Mouse (Mus musculus): ENCODE measurements at regions not wholly inside any gene's neighbourhood (a gene's known extent, or its start where the extent isn't known, plus 50 kb on each side); places are given as distances from the start of the nearest gene placed in this dataset.

DNA sequence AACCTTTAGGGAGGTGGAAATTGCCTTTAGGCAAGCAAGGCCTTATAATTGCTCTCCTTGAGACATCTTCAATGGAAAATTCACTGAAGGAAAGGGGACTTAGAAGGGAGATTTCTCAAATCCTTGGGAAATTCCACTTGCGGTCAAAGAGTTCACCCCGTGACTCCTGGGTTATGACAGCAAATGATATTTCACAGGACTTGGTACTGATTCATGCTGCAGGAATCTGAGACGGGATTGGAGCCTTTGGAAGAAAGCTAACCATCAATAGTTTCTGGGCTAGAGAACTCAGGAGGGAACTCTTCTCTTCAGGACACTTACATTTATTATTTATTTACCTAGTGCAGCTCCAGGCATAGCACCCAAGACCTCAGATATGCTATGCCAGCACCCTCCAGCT lies 52.8 kb upstream of the Cxcl5 start:
- peak; percentile 45 for DNase-seq (ENCODE audit: low spot score)

GRCm38 (mm10) chr5:90703653-90704052 lies 55.5 kb upstream of the Cxcl5 start:
- DNase-seq (ENCODE audit: low spot score) = no peak

- no peak for DNase-seq (ENCODE audit: low spot score)
Measured at GRCm38 (mm10) chr5:90700178-90700577, 59.0 kb upstream of the Cxcl5 start.

DNA sequence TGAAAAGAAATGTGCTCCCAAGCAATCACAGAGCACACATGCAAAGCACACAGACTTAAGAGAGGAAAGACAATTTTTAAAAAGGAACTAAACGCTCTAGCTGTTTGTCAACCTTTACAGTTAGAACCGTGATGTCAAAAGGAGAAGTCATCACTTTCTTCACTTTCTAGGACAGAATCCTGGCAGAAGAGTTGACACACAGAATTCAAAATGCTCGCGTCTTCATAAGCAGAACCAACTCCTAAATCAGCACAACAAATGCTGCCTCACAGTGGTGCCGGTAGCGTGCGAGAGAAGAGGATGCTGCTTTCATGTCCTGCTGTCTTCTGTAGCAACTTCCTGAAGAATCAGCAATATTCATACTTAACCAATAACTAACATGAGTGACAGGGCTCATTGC lies 55.6 kb upstream of the Rassf6 start:
- DNase-seq (ENCODE audit: low spot score) = no peak

DNA sequence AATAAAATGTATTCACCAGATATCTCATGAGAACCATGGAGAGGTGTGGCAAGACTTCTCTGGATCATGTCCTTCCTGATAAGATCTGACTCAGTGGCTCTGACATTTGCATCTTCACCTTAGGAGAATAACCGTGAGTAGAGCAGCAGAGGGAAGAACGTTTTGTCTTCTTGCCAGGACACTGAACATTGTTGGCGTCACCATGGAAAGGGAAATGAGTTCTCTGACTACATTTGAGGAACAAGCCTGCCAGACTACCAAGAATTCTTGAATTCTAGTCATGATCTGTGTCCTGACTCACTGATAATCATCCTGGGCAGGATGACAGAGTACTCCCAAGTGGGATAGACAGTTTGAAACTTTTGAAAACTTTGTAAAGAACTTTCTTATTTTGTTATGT lies 54.0 kb upstream of the Rassf6 start:
- peak; percentile 34 for DNase-seq (ENCODE audit: low spot score)

- no peak for DNase-seq (ENCODE audit: low spot score)
Measured at GRCm38 (mm10) chr5:90690746-90691145, 50.3 kb upstream of the Rassf6 start.
